Mouse (Mus musculus): ENCODE data around the gene Prokr1.

DNA sequence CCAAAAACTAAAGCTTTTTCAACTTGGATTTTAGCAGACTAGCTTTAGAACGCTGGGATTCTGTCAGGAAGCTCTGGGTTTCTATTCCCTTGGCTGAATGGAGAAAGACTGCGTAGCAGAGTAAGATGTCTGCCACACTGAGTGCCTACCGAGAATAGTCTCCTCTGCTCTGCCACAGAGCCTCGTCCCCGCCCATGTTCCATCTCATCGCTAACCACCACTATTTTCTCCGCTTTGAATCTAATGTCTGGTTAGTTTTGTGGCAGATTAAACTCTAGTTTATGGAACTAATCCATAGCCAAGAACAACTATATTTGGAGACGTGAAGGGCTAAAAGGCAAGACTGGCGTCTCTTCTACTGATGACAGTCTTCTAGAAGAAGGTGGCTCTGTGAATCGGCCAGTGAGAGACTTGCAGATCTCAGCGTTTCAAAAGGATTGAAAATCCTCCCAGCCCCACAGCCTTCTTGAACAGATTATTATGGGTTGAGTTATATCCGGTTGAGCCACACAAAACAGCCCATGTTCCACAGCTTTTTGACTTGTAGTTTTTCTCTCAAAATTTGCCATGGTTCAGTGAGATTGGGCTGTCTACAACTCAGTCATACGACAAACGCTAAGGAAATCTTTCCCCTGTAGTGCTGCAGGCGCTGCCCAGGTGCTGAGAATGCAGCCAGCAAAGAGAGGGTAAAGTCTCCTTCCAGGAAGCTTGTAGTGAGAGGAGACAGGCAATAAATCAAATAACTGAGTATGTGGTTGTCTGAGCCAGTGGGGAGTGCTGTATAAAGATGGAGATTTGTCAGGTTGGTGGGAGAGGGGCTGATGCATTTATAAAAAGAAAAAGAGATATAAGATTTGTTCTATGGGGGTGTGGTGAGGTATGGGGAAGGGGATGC is 51.9 kb downstream of the Prokr1 start:
- TF ChIP-seq CTCF (IDR thresholded peaks at IDR 0.05) = no peak
- TF ChIP-seq POLR2A (IDR thresholded peaks at IDR 0.05; ENCODE audit: insufficient read depth, low read depth, low read length) = no peak
